Mouse (Mus musculus): Measurements from ENCODE around the gene Aldh1a2. TPM values are rescaled to one million over a fixed set of nuclear protein-coding genes. Genes with fewer than 3 reads are reported as not detected.

The Aldh1a2 gene
- total RNA-seq, 1 experiment from 2014 or later, result 53.0 TPM

Other genes with a start within 250 kb of the Aldh1a2 start
- gene Aqp9, start 47.1 kb upstream of the Aldh1a2 start, total RNA-seq (2021), result 1.6 and 20.3 TPM in 2 replicates